Mouse (Mus musculus) CD4-positive, CD25-positive, alpha-beta regulatory T cell, adult 4 months (primary cell): ENCODE results near the gene Nup188. TPM values are rescaled to one million over a fixed set of nuclear protein-coding genes. Genes with fewer than 3 reads are reported as not detected.

Experiments used
- ATAC-seq: one replicate; pipeline ENCODE4 v1.8.0; 2017
- polyA plus RNA-seq, 2 experiments: library from polyadenylated mRNA; unstranded; fragments of 100-300 nt; shearing (Covaris generic); gene quantifications; one replicate each; pipeline ENCODE4 v1.2.1; 2017

Gene Nup188
- polyA plus RNA-seq, 2 experiments from 2014 or later = 23.3 to 44.4 TPM

DNA sequence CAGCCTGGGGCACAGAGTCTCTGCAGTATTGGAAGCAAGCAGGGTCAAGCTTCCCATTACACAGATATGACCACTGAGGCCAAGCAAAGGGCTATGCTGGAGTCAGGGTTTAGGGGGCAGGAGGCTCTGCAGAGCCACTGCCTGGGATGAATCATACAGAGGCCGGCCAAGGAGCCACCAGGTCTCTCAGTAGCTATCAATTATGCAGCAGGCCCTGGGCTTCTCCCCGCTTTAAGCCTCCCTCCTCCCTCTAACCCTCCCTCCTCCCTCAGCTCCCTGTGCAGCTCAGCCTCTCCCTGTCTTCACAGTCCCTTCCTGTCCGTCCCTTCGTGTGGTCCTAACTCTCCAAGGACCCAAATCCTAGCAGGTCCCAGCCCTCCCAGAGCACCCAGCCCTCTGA, 70.1 kb downstream of the Nup188 start:
- ATAC-seq = no peak

DNA sequence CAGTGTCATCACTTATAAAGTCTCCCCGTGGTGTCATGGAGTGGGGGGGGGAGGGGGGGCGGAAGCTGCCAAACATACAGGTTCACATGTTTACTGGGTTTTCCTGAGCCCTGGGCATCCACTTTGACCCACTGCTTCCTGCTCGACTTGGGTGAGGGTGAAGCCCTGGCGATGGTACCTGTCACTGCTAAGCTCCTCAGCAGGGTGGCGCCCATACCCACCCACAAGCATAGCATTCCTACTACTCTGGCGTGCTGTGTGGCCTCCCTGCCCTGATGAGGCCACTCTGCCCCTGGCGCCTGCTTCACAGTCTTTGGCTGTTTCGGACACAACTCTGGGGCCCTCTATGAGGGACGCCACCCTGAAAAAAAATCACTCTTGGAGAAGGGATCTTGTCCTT, 70.7 kb downstream of the Nup188 start:
- ATAC-seq = no peak

DNA sequence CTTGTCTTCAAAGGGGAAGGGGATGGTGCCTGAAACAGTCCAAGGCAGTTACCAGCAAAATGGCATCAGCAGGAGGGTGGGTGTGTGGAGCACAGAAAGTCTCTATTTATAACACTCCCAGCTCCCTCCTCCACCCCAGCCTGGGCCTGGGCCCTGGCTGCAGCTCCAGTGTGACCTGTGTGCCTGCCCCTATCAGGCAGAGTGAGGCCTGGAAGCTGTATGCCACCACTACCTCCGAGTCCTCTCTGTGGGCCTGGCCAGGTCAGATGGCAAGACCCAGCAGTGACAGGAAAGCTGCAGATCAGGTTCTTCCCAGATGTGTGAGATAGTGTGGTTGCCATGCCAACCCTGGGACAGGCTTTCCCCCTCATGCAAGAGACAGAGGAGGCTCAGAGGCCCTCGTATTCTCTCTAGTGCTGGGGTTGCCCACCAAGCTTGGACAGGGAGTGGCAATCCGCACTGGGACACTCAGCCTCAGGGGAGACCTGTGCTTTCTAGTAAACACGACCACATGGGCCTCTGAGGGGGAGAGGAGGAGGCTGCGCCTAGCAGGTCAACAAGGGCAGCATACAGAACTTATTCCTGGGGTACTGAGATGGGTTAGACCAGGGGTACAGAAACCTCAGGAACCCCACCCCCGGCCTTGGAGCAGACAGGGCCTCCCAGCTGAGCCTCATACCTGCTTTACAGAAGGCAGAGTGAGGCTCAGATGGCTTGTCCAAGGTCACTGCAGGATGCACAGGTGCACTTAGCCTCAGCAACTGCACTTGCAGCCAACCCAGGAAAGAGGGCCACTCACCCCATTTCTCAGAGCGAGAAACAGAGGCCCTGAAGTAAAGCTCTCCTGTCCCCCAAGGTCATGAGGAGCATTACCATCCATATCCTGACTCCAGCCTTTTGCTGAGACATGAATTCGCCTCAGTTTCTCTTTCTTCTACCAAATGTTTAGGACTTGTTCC, 71.6 kb downstream of the Nup188 start:
- no peak for ATAC-seq

DNA sequence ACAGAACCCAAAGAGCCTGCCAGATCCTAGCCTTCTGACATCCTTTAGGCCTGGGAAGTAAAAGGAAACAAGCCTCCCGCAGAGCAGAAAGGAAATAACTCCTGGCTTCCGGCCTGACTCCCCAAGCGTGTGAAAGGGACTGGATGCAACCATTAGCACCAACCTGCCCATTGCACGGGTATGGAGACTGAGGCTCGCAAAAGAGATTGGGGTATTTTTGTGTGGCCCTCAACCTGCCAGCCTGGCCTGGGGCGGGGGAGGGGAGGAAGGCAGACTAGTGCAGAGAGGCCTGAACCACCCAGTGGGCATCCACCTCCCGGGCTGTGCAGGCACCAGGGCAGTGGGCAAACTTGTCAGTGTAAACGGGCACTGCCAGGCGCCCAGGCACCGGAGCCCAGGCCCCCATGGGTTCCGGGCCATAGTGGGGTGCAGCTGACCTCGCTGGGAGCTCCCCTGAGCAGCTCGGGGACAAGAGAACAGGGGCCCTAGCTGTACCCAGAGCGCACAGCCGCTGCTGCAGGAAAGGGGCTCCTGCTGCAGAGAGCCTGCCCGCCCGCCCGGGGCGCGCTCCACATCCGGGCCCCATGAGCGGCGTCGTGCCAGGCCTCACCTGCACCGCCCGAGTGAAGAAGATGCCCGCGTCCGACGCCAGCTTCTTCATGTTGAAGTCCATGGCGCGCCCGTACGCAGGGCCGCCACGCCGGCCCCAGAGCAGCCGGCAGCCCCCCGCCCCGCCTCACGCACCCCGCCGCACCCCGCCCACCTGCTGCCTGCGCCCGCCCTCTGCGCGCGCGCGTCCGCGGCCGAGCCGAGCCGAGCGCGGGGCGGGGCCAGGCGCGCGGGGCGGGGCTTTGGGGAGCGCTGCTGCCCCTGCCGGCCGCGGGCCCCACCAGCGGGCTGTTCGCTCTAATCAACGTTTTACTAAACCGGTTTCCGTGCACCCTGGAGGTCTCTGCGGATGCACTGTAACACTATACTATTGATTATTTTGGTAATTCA, 72.6 kb downstream of the Nup188 start, which contains the start of gene Sh3glb2:
TSS of gene Sh3glb2 (minus strand) at position 805 of the 999 bp plus-strand sequence.
- peak; percentile 75 for ATAC-seq

DNA sequence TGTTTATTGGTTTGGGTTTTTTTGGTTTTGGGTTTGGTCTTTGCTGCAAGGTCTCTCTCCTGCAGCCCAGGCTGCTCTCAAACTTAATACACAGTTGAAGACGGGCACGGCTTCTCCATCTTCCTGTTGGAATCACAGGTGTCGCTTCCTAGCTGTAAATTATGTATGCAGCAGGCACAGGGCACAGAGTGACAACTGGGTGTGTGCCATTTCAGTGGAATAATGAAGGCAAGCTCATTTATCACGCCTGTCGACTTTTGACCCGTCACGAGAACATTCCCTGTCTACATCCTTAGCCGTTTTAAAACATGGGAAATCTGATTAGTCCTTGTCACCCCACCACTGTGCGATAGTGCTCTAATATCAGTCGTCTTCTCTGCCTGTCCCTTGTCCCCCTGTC, 74.4 kb downstream of the Nup188 start:
- ATAC-seq = no peak

DNA sequence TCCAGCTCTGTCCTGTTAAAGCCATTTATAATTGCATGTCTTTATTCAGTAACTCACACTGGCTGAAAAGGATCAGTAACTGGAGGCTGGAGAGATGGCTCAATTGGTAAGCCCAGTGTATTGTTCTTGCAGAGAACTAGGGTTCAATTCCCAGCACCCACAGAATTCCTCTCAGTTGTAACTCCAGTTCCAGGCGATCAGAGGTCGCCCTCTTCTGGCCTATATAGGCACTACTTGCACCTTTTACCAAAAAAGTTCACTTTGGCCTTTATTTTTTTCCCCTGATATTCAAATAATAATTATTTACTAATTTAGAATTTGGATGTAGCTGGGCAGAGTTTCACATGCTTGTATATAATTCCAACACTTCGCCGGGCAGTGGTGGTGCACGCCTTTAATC, 76.7 kb downstream of the Nup188 start:
- ATAC-seq = no peak

DNA sequence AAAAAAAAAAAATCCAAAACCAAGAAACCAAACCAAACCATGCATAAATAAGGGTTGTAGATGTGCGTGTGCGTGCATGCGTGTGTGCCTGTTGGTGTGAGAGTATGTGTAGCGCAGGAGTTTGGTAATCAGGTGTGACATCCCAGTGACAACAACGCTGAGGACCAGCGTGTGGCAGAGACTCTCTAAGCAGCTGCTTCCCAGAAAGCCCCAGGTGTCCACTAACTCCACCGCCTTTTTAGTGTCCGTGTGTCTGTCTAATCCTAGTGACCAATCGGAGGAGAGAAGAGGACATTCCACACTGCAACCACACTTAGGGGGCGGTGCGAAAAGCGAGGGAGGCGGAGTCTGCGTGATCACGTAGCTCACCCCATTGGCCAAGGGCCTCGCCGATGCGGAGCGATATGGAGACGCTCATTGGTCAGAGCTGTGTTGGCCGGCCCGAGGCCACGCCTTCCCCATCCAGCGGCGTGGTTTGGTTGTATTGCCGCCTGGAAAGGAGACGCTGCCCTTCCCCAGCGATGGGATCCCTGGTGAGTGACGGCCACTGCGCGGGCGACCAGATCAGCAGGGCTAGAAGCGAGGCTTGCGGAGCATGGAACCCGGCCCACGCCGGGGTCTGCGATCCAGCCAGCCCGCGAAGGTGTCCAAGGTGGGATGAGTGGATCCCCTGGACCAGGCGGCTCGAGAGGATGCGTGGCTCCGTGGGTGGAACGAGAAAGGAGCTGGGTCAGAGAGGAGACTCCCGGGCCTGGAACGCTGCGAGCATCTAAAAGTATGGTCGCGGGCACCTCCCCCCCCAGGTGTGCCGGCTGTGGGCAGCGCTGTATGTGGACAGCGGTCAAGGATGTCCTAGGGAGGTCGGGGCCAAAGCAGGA, 77.8 kb downstream of the Nup188 start, which contains the start of gene Miga2:
TSS of gene Miga2 (plus strand) at position 461 of the 878 bp plus-strand sequence.
- ATAC-seq = peak; percentile 99

DNA sequence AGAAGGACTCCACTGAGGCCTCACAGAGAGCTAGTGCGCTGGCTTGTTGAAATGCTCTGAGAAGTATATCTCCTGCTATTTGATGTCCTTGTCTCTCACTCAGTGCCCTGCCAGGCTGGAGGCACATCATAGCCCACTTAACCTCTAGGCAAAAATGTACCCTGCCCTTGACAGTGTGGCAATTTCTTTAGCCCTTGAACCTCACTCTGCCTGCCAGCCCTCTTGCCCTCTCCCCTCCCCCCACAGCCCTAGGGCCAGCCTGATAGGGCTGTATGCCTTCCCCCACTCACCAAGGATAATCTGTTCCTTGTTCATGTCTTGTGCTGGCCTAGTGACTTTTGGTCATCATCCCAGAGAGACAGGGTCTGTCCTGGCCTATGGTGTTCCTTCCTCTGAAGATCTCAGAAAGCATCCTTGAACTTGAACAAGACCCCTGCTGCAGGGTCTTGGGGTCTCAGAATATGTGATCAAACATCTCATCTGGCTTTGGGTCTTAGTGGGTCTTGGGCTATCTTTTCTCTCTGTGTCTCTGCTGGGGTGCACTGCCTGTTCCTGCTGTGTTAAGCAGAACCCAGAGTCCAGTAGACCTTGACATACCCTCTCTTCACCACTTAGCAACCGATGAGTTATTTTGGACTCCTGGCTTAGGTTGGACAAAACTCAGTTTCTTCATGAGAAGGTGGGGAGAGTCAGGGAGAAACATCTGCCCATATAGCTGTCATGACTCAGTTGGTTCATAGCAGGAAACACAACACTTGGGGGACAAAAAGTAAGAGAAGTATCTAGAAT, 79.3 kb downstream of the Nup188 start:
- no peak for ATAC-seq

DNA sequence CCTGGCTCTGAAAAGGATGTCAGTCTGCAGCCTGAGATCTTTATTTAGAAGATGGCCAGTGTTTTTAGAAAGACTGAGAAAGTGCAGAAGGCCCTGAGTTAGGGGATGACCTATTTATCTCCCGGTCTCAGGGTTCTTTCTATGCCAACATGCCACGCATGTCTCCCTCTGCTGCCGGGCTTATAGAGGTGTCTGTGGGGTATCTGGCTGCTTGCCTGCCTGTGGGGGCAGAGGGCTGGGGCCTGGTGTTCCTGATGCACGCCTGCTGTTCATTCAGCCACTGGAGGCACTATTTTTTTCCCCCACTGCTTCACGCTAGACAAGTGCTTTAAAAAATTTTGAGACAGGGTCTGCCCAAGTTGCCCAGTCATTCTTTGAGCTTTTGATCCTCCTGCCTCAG, 80.0 kb downstream of the Nup188 start:
- no peak for ATAC-seq

DNA sequence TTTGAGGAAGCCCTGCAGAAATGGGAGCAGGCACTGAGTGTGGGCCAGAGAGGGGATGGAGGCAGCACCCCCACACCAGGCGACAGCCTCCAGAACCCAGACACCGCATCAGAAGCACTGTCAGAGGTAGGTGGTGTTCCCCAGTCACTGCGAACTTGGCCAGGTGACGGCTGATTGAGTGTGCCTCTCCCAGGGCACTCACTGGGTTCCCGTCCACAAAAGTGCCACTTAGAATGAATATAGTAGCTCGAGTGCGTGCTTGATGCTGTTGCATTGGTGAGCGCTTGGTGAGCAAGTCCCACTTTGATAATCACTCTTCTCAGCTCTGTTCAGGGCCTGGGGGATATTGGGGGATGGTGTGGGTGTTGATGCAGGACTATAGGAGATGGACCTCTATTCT, 85.3 kb downstream of the Nup188 start:
- no peak for ATAC-seq

DNA sequence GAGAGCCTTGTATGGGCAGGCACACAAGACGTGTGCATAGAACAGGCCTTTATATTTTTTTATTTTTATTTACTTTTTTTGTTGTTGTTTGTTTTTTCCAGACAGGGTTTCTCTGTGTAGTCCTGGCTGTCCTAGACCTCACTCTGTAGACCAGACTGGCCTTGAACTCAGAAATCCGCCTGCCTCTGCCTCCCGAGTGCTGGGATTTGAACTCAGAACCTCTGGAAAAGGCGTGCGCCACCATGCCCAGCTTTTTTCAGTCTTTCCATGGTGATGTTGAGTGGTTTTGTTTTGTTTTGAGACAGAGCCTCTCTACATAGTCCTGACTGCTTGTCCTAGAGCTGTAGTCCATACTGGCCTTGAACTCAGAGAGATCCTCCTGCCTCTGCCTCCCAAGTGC, 86.5 kb downstream of the Nup188 start:
- no peak for ATAC-seq

DNA sequence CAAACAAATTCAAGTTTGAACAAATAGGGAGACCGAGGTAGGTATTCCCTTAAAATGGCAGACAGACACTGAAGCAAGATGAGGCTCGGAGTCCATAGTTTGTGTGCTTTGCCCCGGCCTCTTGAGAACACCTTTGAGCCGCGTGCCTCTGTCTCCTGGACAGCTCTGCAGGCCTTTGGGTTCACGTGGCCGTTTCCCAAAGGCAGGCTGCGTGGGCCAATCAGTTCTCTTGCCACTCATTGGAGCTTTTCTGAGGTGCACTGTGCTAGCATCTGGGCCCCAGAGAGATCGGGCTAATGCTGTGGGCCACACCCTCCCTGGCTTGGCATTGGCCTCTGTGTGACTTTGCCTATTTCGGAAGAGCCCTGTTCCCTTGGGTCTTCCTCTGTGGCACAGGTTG, 89.7 kb downstream of the Nup188 start:
- no peak for ATAC-seq

DNA sequence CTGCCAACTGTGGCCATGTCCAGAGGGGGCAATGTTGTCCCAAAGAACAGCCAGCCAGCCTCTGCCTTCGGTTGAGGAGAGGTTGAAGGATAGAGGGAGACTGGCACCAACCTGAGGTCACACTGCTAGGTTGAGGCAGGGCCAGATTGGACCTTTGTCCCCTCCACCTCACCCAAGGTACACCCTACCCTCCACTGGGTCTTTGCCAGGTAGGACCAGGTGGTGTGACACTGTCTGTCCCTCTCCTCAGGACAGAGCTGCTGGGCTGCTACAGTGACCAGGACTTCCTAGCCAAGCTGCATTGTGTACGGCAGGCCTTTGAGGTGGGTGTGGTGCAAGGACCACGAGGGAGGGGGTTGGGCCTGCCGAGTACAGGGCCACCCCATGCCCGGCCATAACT, 91.5 kb downstream of the Nup188 start:
- no peak for ATAC-seq

DNA sequence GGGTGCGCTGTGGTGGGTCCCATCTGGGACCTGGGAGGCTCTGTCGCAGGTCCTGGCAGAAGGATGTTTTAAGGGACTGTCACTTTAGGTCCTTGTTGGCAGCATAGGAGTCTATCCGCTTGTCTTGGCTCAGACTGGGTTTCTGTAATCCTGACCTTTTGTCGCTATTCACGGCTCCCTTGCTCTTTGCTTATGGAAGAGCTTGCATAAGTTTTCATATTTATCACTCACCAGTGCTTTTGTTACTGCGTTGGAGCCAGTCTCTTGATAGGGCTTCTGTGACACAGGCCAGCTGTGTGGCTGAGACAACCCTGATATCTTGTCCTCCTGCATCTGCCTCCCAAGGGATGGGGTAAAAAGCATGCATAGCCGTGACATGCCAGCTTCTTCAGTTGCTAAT, 93.1 kb downstream of the Nup188 start:
- ATAC-seq = no peak

DNA sequence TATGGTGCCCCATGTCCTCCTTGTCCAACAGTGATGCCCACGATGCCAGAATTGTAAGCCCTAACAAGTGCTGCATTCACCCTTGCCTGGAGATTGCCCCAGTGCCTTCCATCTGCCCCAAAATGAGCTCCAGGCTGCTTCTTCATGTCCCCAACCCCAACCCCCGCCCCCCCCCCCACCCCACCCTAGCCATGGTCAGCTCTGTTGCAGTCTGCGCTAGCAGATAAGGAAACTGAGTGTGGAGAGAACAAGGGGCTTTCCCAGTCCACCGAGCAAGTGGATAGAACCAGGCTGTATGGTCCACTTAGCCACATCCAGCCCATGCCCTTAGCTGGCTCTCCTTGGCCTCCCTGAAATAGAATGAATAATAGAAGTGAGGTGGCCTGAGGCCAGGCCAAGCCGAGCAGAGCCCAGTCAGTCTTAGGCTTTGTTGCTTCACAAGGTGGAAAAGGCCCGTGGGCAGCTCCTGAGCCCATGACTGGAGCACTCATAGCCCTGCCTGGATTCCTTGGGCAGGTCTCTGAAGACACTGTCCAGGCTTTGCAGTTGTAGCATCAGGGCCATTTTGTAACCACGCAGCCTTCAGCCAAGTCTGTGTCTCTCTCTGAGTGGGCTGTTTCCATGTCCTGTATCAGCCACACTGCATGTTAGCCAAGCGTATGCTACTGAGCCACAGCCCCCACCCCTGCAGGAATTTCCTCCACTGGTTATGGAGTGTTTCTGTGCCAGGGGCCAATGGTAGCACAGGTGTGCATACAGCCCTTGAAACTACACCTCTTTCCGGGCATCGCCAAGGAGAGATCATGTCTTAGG, 94.6 kb downstream of the Nup188 start:
- no peak for ATAC-seq

DNA sequence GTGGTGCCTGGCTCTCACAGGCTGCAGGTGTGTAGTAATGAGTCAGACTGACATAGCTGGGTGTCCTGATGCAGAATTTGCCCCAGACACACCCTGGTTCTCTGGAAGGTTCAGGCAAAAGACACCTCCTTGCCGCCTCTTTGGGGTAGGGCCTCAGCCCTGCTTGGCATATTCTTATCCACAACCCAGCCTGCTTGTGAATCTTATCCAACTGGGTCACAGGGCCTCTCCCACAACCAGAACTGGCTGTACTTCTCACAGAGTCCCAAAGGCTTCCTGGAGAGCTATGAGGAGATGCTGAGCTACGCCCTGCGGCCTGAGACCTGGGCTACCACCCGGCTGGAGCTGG, 95.2 kb downstream of the Nup188 start:
- ATAC-seq = no peak

DNA sequence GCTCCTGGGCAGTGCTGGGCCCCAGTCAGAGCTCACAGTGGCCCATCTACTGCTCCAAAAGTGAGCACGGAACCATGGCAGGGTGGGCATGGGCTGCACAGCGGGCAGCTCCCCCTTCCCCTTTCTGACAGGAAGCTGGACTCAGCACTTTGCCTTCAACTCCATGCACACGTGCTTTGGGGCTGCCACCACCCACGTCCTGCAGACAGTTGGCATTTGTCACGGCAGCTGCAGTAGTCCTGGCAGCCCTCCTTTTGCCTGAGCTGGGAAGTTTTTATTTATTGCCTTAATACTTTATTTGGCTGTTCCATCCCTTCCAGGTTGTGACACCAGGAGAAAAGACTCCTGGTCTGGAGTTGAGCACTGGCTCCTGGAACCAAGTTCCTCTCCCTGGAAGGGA, 98.6 kb downstream of the Nup188 start:
- ATAC-seq = no peak

DNA sequence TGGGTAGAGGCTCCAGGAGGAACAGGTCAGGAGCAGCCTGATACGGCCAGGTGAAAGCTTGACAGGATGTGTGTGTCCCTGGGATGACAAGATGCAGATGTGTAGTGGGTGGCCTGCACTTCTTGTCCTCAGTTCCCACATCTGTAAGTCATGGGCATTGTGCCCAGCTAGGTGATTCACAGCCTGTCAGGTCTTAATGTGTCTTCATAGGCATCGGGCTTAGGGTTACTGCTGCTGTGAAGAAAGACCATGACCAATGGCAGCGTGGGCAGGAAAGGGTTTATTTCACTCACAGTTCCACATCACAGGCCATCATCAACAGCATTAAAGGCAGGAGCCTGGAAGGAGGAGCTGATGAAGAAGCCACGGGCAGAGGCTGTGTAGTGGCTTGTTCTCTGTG, 99.4 kb downstream of the Nup188 start:
- no peak for ATAC-seq

DNA sequence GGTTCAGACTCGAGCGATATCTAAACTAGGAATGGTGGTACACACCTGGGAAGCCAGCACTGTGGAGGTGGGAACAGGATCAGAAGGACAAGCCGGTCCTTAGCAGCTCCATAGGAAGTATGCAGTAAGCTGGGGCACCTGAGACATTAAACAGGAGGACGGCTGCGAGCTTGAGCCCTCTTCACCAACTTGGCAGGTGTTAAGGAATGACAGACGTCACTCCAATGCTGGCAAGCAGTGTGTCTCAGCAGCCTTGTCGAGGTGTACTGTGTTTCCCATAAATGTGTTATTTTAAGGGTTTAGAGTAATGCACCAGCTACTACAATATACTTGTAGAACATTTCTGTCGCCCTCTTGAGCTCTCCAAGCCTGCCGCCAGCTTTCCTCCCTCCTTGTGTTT, 100.7 kb downstream of the Nup188 start:
- no peak for ATAC-seq

DNA sequence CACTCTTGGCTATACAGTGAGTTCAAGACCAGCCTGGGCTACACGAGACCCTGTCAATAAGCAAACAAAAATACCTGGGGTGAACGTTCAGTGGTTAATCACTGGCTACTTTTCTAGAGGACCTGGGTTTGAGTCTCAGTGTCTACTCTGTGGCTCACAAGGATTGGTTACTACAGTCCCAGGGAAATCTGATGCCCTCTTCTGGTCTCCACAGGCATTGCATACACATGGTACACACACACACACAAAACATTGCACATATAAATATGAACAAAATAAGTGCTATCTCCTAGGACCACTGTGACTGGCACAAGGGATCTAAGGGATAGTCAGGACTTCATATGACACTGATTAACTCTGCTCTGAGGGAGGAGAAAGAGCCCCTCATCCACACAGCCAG, 102.8 kb downstream of the Nup188 start:
- ATAC-seq = no peak
